Mouse (Mus musculus) MEL (cell line): ENCODE measurements around the gene Ephx4. TPM values are rescaled to one million over a fixed set of nuclear protein-coding genes. Genes with fewer than 3 reads are reported as not detected.

Experiments
- DNase-seq: peaks from one replicate; pipeline ENCODE4 v3.0.0; 2011; ENCODE audit warnings: low read depth, low spot score
- H3K27ac ChIP-seq: 2 replicates; pipeline ENCODE4 v1.5.1; 2012; ENCODE audit warnings: low read depth, mild to moderate bottlenecking, control low read depth, low read length, moderate library complexity; ENCODE audit not compliant: control insufficient read depth
- H3K27me3 ChIP-seq, 2 experiments: fragments of 150-350 bp in 1 of 2; sonication (generic) in 1 of 2; 2 replicates each; pipeline ENCODE4 v1.6.1; 2012; ENCODE audit warnings: low read length in 2 of 2, mild to moderate bottlenecking in 2 of 2, improper control_type of control experiment in 1 of 2, moderate library complexity in 1 of 2; ENCODE audit not compliant: insufficient read depth in 2 of 2, control insufficient read depth in 1 of 2
- H3K36me3 ChIP-seq, 2 experiments: 2 replicates each; pipeline ENCODE4 v1.6.1; 2012 to 2014; ENCODE audit warnings: low read length in 2 of 2, improper control_type of control experiment in 1 of 2, inconsistent platforms in 1 of 2, mild to moderate bottlenecking in 1 of 2; ENCODE audit not compliant: insufficient read depth in 2 of 2, control insufficient read depth in 1 of 2
- H3K4me1 ChIP-seq, 2 experiments: fragments of 150-350 bp in 1 of 2; sonication (generic) in 1 of 2; 2 replicates each; pipeline ENCODE4 v1.6.1; 2012; ENCODE audit warnings: low read length in 2 of 2, improper control_type of control experiment in 1 of 2, mild to moderate bottlenecking in 1 of 2; ENCODE audit not compliant: insufficient read depth in 2 of 2, control insufficient read depth in 1 of 2
- H3K4me3 ChIP-seq, 2 experiments: fragments of 150-350 bp in 1 of 2; sonication (generic) in 1 of 2; 2 replicates each; pipeline ENCODE4 v1.5.1; 2012; ENCODE audit warnings: low read depth in 2 of 2, low read length in 2 of 2, mild to moderate bottlenecking in 2 of 2, moderate library complexity in 2 of 2, control low read depth in 1 of 2, improper control_type of control experiment in 1 of 2; ENCODE audit not compliant: control insufficient read depth in 1 of 2, insufficient read depth in 1 of 2
- H3K79me2 ChIP-seq: 2 replicates; pipeline ENCODE4 v1.6.1; 2012; ENCODE audit warnings: mild to moderate bottlenecking, low read length, moderate library complexity; ENCODE audit not compliant: control insufficient read depth, poor library complexity, insufficient read depth
- H3K9ac ChIP-seq: 2 replicates; pipeline ENCODE4 v1.6.1; 2012; ENCODE audit warnings: low read depth, mild to moderate bottlenecking, control low read depth, low read length, moderate library complexity; ENCODE audit not compliant: control insufficient read depth, poor library complexity, severe bottlenecking
- H3K9me3 ChIP-seq: fragments of 150-350 bp; sonication (generic); replicated peaks from 2 replicates; pipeline ENCODE4 v1.6.1; 2012; ENCODE audit warnings: mild to moderate bottlenecking, low read length, improper control_type of control experiment, moderate library complexity; ENCODE audit not compliant: insufficient read depth
- CHD2 ChIP-seq: IDR thresholded peaks from 2 replicates; pipeline ENCODE4 v1.6.1; 2011; ENCODE audit warnings: low read length, improper control_type of control experiment
- EP300 ChIP-seq, 2 experiments: IDR thresholded peaks; 2 replicates each; pipeline ENCODE4 v1.6.1; 2011; ENCODE audit warnings: improper control_type of control experiment in 2 of 2, low read length in 2 of 2, low read depth in 1 of 2, mild to moderate bottlenecking in 1 of 2
- HCFC1 ChIP-seq: IDR thresholded peaks from 2 replicates; pipeline ENCODE4 v1.6.1; 2012; ENCODE audit warnings: low read depth, mild to moderate bottlenecking, inconsistent platforms, low read length, improper control_type of control experiment, moderate library complexity
- JUND ChIP-seq: IDR thresholded peaks from 2 replicates; pipeline ENCODE4 v1.6.1; 2011; ENCODE audit warnings: low read depth, mild to moderate bottlenecking, improper control_type of control experiment, low read length
- MAFK ChIP-seq: IDR thresholded peaks from 2 replicates; pipeline ENCODE4 v1.6.1; 2011; ENCODE audit warnings: low read depth, mild to moderate bottlenecking, low read length, improper control_type of control experiment, borderline replicate concordance
- MEF2A ChIP-seq: IDR thresholded peaks from 2 replicates; pipeline ENCODE4 v1.6.1; 2014; ENCODE audit warnings: low read depth, mild to moderate bottlenecking, inconsistent platforms, low read length, improper control_type of control experiment; ENCODE audit not compliant: poor library complexity, insufficient replicate concordance, severe bottlenecking; ENCODE audit errors: extremely low read depth
- MXI1 ChIP-seq: IDR thresholded peaks from 2 replicates; pipeline ENCODE4 v1.6.1; 2011; ENCODE audit warnings: mild to moderate bottlenecking, low read depth, low read length, improper control_type of control experiment
- MYB ChIP-seq: IDR thresholded peaks from 2 replicates; pipeline ENCODE4 v1.6.1; 2011; ENCODE audit warnings: mild to moderate bottlenecking, low read depth, low read length, improper control_type of control experiment
- NELFE ChIP-seq: IDR thresholded peaks from 2 replicates; pipeline ENCODE4 v1.6.1; 2011; ENCODE audit warnings: low read depth, low read length, improper control_type of control experiment
- NRF1 ChIP-seq: IDR thresholded peaks from 2 replicates; pipeline ENCODE4 v1.6.1; 2014; ENCODE audit warnings: low read depth, mild to moderate bottlenecking, inconsistent platforms, low read length, improper control_type of control experiment, moderate library complexity; ENCODE audit not compliant: poor library complexity, insufficient read depth, severe bottlenecking
- POLR2A ChIP-seq, 2 experiments: IDR thresholded peaks; 2 replicates each; pipeline ENCODE4 v1.6.1; 2011 to 2012; ENCODE audit warnings: low read length in 2 of 2, mild to moderate bottlenecking in 2 of 2, control low read depth in 1 of 2, improper control_type of control experiment in 1 of 2, low read depth in 1 of 2, moderate library complexity in 1 of 2; ENCODE audit not compliant: control insufficient read depth in 1 of 2, insufficient read depth in 1 of 2, poor library complexity in 1 of 2
- POLR2AphosphoS2 ChIP-seq: IDR thresholded peaks from 2 replicates; pipeline ENCODE4 v1.6.1; 2011; ENCODE audit warnings: low read length, improper control_type of control experiment
- RAD21 ChIP-seq: IDR thresholded peaks from 2 replicates; pipeline ENCODE4 v1.6.1; 2011; ENCODE audit warnings: mild to moderate bottlenecking, low read depth, low read length, improper control_type of control experiment
- RCOR1 ChIP-seq: IDR thresholded peaks from 2 replicates; pipeline ENCODE4 v1.6.1; 2012; ENCODE audit warnings: low read depth, mild to moderate bottlenecking, inconsistent platforms, low read length, improper control_type of control experiment
- SMC3 ChIP-seq: IDR thresholded peaks from 2 replicates; pipeline ENCODE4 v1.6.1; 2011; ENCODE audit warnings: low read depth, low read length, improper control_type of control experiment
- TBP ChIP-seq: IDR thresholded peaks from 2 replicates; pipeline ENCODE4 v1.8.0; 2011; ENCODE audit warnings: low read depth, low read length, improper control_type of control experiment
- ZC3H11A ChIP-seq: IDR thresholded peaks from 2 replicates; pipeline ENCODE4 v1.6.1; 2012; ENCODE audit warnings: low read depth, mild to moderate bottlenecking, inconsistent platforms, low read length, improper control_type of control experiment
- ZKSCAN1 ChIP-seq: IDR thresholded peaks from 2 replicates; pipeline ENCODE4 v1.6.1; 2012; ENCODE audit warnings: low read depth, mild to moderate bottlenecking, inconsistent platforms, low read length, improper control_type of control experiment, moderate library complexity
- polyA plus RNA-seq, 2 experiments: library from polyadenylated mRNA; stranded (reverse) in 1 of 2; unstranded in 1 of 2; fragments of >175 nt in 1 of 2; fragments of >200 nt in 1 of 2; gene quantifications; 2 replicates each; pipeline versions ENCODE4 v1.2.1 to v1.2.4; 2012; ENCODE audit warnings: low replicate concordance in 2 of 2, low read depth in 1 of 2; ENCODE audit not compliant: insufficient read length in 2 of 2, insufficient read depth in 1 of 2, missing spikeins in 1 of 2
- total RNA-seq: library from RNA; depleted of rRNA; stranded (reverse); fragments of 300-350 nt; gene quantifications from 2 replicates; pipeline ENCODE4 v1.2.3, GENCODE M21; 2012

Gene Ephx4
- total and polyA plus RNA-seq, 3 experiments, result 0.39 to 1.4 TPM; not detected in 1

- Histone ChIP-seq H3K9ac (no peak overlapping the region), H3K36me3 (no peaks in the 10 kb centered on the region), H3K79me2 (no peaks in the 10 kb centered on the region), H3K27me3 (no peaks in the 10 kb centered on the region), H3K27ac (no peak overlapping the region), H3K4me1 (no peaks in the 10 kb centered on the region), H3K9me3 (no peaks in the 10 kb centered on the region), H3K4me3 (no peak overlapping the region)
- no peak for DNase-seq
- TF ChIP-seq MXI1 (no peak), JUND (no peak), MAFK (no peak), SMC3 (no peak), POLR2A (IDR thresholded peaks at IDR 0.05; ENCODE audit: control insufficient read depth in 1 of 2, insufficient read depth in 1 of 2, low read depth in 1 of 2, low read length in 2 of 2, poor library complexity in 1 of 2) (no peak), NELFE (no peak), ZKSCAN1 (no peak), POLR2AphosphoS2 (no peak), CHD2 (no peak)
Observed at GRCm38 (mm10) chr5:107403011-107403946, 743 bp downstream of the Ephx4 start.

- H3K9ac ChIP-seq, result no peak overlapping the region
- TF ChIP-seq JUND, result no peak
- no peak for TF ChIP-seq MEF2A
- TF ChIP-seq TBP, result no peak
- no peak for TF ChIP-seq MYB
- no peak for TF ChIP-seq NRF1
- TF ChIP-seq SMC3, result no peak
- no peak for TF ChIP-seq EP300 (IDR thresholded peaks at IDR 0.05; ENCODE audit: low read depth in 1 of 2, low read length in 2 of 2)
- TF ChIP-seq RAD21, result no peak
- no peak for TF ChIP-seq RCOR1
- no peak for TF ChIP-seq HCFC1
- TF ChIP-seq ZC3H11A, result no peak
- no peak for TF ChIP-seq MXI1
- TF ChIP-seq, all 39 proteins: peak for 0
- DNase-seq, result no peak
- Histone ChIP-seq H3K79me2 (no peaks in the 10 kb centered on the region), H3K9me3 (no peaks in the 10 kb centered on the region), H3K27me3 (no peaks in the 10 kb centered on the region), H3K4me1 (no peaks in the 10 kb centered on the region), H3K27ac (no peak overlapping the region), H3K4me3 (no peak overlapping the region), H3K36me3 (no peaks in the 10 kb centered on the region)
Observed at GRCm38 (mm10) chr5:107403947-107404684, 1.6 kb downstream of the Ephx4 start.
